Mouse (Mus musculus): ENCODE measurements around the gene Rnf150. TPM values are rescaled to one million over a fixed set of nuclear protein-coding genes. Genes with fewer than 3 reads are reported as not detected.
A peak's percentile ranks its signal among the peaks of the same experiment; 100 is the strongest.

The Rnf150 gene
- polyA plus RNA-seq (2012; rRNA removed) = 12.2 and 13.2 TPM in 2 replicates

GRCm38 (mm10) chr8:82863041-82863744 lies at the start of gene Rnf150:
Rnf150 (plus strand) TSS chr8:82863356.
- peak; percentile 58 for DNase-seq (ENCODE audit: low spot score)

- DNase-seq (ENCODE audit: low spot score) = no peak
These were observed 36.8 kb upstream of the Rnf150 start for GRCm38 (mm10) chr8:82826135-82827046.

- DNase-seq (ENCODE audit: low spot score) = no peak
These were observed 22.7 kb upstream of the Rnf150 start for GRCm38 (mm10) chr8:82840415-82840814.

- DNase-seq (ENCODE audit: low spot score) = no peak
These were observed 22.2 kb upstream of the Rnf150 start for GRCm38 (mm10) chr8:82840963-82841362.

GRCm38 (mm10) chr8:82841520-82842142 lies 21.5 kb upstream of the Rnf150 start:
- no peak for DNase-seq (ENCODE audit: low spot score)

- DNase-seq (ENCODE audit: low spot score) = no peak
These were observed 19.5 kb upstream of the Rnf150 start for GRCm38 (mm10) chr8:82843697-82844096.

GRCm38 (mm10) chr8:82844413-82844812 lies 18.7 kb upstream of the Rnf150 start:
- no peak for DNase-seq (ENCODE audit: low spot score)

GRCm38 (mm10) chr8:82846098-82846497 lies 17.1 kb upstream of the Rnf150 start:
- no peak for DNase-seq (ENCODE audit: low spot score)

- no peak for DNase-seq (ENCODE audit: low spot score)
These were observed 16.4 kb upstream of the Rnf150 start for GRCm38 (mm10) chr8:82846730-82847129.

- DNase-seq (ENCODE audit: low spot score) = no peak
These were observed 4.4 kb upstream of the Rnf150 start for GRCm38 (mm10) chr8:82858541-82859342.

GRCm38 (mm10) chr8:82859343-82859620 lies 3.9 kb upstream of the Rnf150 start:
- DNase-seq (ENCODE audit: low spot score) = no peak

- DNase-seq (ENCODE audit: low spot score) = peak; percentile 57
These were observed 777 bp downstream of the Rnf150 start for GRCm38 (mm10) chr8:82863745-82864520.

- DNase-seq (ENCODE audit: low spot score) = no peak
These were observed 1.3 kb downstream of the Rnf150 start for GRCm38 (mm10) chr8:82864521-82864818.

- no peak for DNase-seq (ENCODE audit: low spot score)
These were observed 2.1 kb downstream of the Rnf150 start for GRCm38 (mm10) chr8:82865239-82865638.

GRCm38 (mm10) chr8:82866251-82866650 lies 3.1 kb downstream of the Rnf150 start:
- no peak for DNase-seq (ENCODE audit: low spot score)

GRCm38 (mm10) chr8:82870840-82871490 lies 7.8 kb downstream of the Rnf150 start:
- no peak for DNase-seq (ENCODE audit: low spot score)

- DNase-seq (ENCODE audit: low spot score) = no peak
These were observed 8.8 kb downstream of the Rnf150 start for GRCm38 (mm10) chr8:82871986-82872385.

GRCm38 (mm10) chr8:82874102-82874501 lies 10.9 kb downstream of the Rnf150 start:
- DNase-seq (ENCODE audit: low spot score) = no peak

GRCm38 (mm10) chr8:82875135-82875534 lies 12.0 kb downstream of the Rnf150 start:
- DNase-seq (ENCODE audit: low spot score) = no peak

- no peak for DNase-seq (ENCODE audit: low spot score)
These were observed 21.3 kb downstream of the Rnf150 start for GRCm38 (mm10) chr8:82884480-82884879.

GRCm38 (mm10) chr8:82887234-82887633 lies 24.1 kb downstream of the Rnf150 start:
- DNase-seq (ENCODE audit: low spot score) = no peak

All from urinary bladder, adult 2 months (tissue).